Mouse (Mus musculus): ENCODE results near the gene Gm20671.
A peak's percentile ranks its signal among the peaks of the same experiment; 100 is the strongest.
"Not testable (repeated sequence)": the region's sequence is repeated elsewhere in the genome, so short reads cannot be mapped to it uniquely, and the experiment has no call there.

The Gm20671 gene

GRCm38 (mm10) chr5:32735779-32736178, 91.1 kb downstream of the Gm20671 start:
- no peak for DNase-seq (ENCODE audit: low read depth in 2 of 2, low spot score in 2 of 2)

- not testable (repeated sequence) for DNase-seq (ENCODE audit: low read depth in 2 of 2, low spot score in 2 of 2)
Observed at GRCm38 (mm10) chr5:32733892-32734291, 93.0 kb downstream of the Gm20671 start.

GRCm38 (mm10) chr5:32728851-32729250, 98.1 kb downstream of the Gm20671 start:
- no peak for DNase-seq (ENCODE audit: low read depth in 2 of 2, low spot score in 2 of 2)

GRCm38 (mm10) chr5:32728300-32728699, 98.6 kb downstream of the Gm20671 start:
- DNase-seq (ENCODE audit: low read depth in 2 of 2, low spot score in 2 of 2) = no peak

GRCm38 (mm10) chr5:32725397-32725796, 101.5 kb downstream of the Gm20671 start:
- DNase-seq (ENCODE audit: low read depth in 2 of 2, low spot score in 2 of 2) = not testable (repeated sequence)

- DNase-seq (ENCODE audit: low read depth in 2 of 2, low spot score in 2 of 2) = no peak
Observed at GRCm38 (mm10) chr5:32723981-32724380, 102.9 kb downstream of the Gm20671 start.

GRCm38 (mm10) chr5:32722711-32723110, 104.2 kb downstream of the Gm20671 start:
- not testable (repeated sequence) for DNase-seq (ENCODE audit: low read depth in 2 of 2, low spot score in 2 of 2)

- no peak for DNase-seq (ENCODE audit: low read depth in 2 of 2, low spot score in 2 of 2)
Observed at GRCm38 (mm10) chr5:32722263-32722662, 104.6 kb downstream of the Gm20671 start.

GRCm38 (mm10) chr5:32721316-32721715, 105.6 kb downstream of the Gm20671 start:
- no peak for DNase-seq (ENCODE audit: low read depth in 2 of 2, low spot score in 2 of 2)

- no peak for DNase-seq (ENCODE audit: low read depth in 2 of 2, low spot score in 2 of 2)
Observed at GRCm38 (mm10) chr5:32720416-32720815, 106.5 kb downstream of the Gm20671 start.

- no peak for DNase-seq (ENCODE audit: low read depth in 2 of 2, low spot score in 2 of 2)
Observed at GRCm38 (mm10) chr5:32718916-32719315, 108.0 kb downstream of the Gm20671 start.

- DNase-seq (ENCODE audit: low read depth in 2 of 2, low spot score in 2 of 2) = no peak
Observed at GRCm38 (mm10) chr5:32717726-32718125, 109.2 kb downstream of the Gm20671 start.

- DNase-seq (ENCODE audit: low read depth in 2 of 2, low spot score in 2 of 2) = peak; percentile 86 to 88
Observed at GRCm38 (mm10) chr5:32713703-32714467, 113.0 kb downstream of the Gm20671 start.

GRCm38 (mm10) chr5:32713042-32713702, 113.7 kb downstream of the Gm20671 start:
- DNase-seq (ENCODE audit: low read depth in 2 of 2, low spot score in 2 of 2) = no peak

- DNase-seq (ENCODE audit: low read depth in 2 of 2, low spot score in 2 of 2) = no peak
Observed at GRCm38 (mm10) chr5:32712221-32713041, 114.5 kb downstream of the Gm20671 start.

GRCm38 (mm10) chr5:32711485-32711884, 115.4 kb downstream of the Gm20671 start:
- DNase-seq (ENCODE audit: low read depth in 2 of 2, low spot score in 2 of 2) = no peak

- DNase-seq (ENCODE audit: low read depth in 2 of 2, low spot score in 2 of 2) = no peak
Observed at GRCm38 (mm10) chr5:32706226-32706780, 120.6 kb downstream of the Gm20671 start.

- no peak for DNase-seq (ENCODE audit: low read depth in 2 of 2, low spot score in 2 of 2)
Observed at GRCm38 (mm10) chr5:32697208-32697867, 129.6 kb downstream of the Gm20671 start.

- no peak for DNase-seq (ENCODE audit: low read depth in 2 of 2, low spot score in 2 of 2)
Observed at GRCm38 (mm10) chr5:32693411-32693810, 133.5 kb downstream of the Gm20671 start.
